Mouse (Mus musculus): ENCODE data around the gene Add2.

- TF ChIP-seq CTCF (conservative IDR thresholded peaks at IDR 0.05; ENCODE audit: insufficient read depth, insufficient read length, low read depth, low read length) (no peak), POLR2A (IDR thresholded peaks at IDR 0.05; ENCODE audit: low read depth, low read length) (no peak)
Observed at GRCm38 (mm10) chr6:86144986-86145385, 116.5 kb downstream of the Add2 start.
